Mouse (Mus musculus) limb, embryonic 13.5 days (tissue): ENCODE measurements at regions not wholly inside any gene's neighbourhood (a gene's known extent, or its start where the extent isn't known, plus 50 kb on each side); places are given as distances from the start of the nearest gene placed in this dataset.

Source experiments
- ATAC-seq: fragments of 200-750 bp; cut with Nextera tagmentation; 2 replicates; pipeline ENCODE4 v1.8.0; 2017; ENCODE audit warnings: low read depth, moderate number of reproducible peaks, moderate TSS enrichment; ENCODE audit not compliant: low FRiP score
- H3K27ac ChIP-seq: fragments of 300-500 bp; sonication (generic); 2 replicates; pipeline ENCODE4 v1.5.1; 2015; ENCODE audit warnings: inconsistent platforms, mild to moderate bottlenecking, moderate library complexity
- H3K27me3 ChIP-seq: fragments of 300-500 bp; sonication (generic); 2 replicates; pipeline ENCODE4 v1.6.1; 2015; ENCODE audit warnings: mild to moderate bottlenecking, inconsistent platforms
- H3K36me3 ChIP-seq: fragments of 300-500 bp; sonication (generic); 2 replicates; pipeline ENCODE4 v1.6.1; 2015; ENCODE audit warnings: inconsistent platforms, mild to moderate bottlenecking, moderate library complexity
- H3K4me1 ChIP-seq: fragments of 300-500 bp; sonication (generic); 2 replicates; pipeline ENCODE4 v1.6.1; 2015; ENCODE audit warnings: inconsistent platforms
- H3K4me2 ChIP-seq: fragments of 300-500 bp; sonication (generic); replicated peaks from 2 replicates; pipeline ENCODE4 v1.6.1; 2015; ENCODE audit warnings: inconsistent platforms, mild to moderate bottlenecking, moderate library complexity
- H3K4me3 ChIP-seq: fragments of 300-500 bp; sonication (generic); 2 replicates; pipeline ENCODE4 v1.5.1; 2015; ENCODE audit warnings: moderate library complexity, mild to moderate bottlenecking, inconsistent platforms
- H3K9ac ChIP-seq: fragments of 300-500 bp; sonication (generic); 2 replicates; pipeline ENCODE4 v1.6.1; 2015; ENCODE audit warnings: mild to moderate bottlenecking, inconsistent platforms
- H3K9me3 ChIP-seq: fragments of 300-500 bp; sonication (generic); 2 replicates; pipeline ENCODE4 v1.6.1; 2016; ENCODE audit warnings: inconsistent platforms
- WGBS: fragments of 180-500 bp; shearing (Covaris S2); methylation state at CpG from one replicate; pipeline ENCODE4 v1.1.7; 2015; 5-methylcytosine and 5-hydroxymethylcytosine counted together

DNA sequence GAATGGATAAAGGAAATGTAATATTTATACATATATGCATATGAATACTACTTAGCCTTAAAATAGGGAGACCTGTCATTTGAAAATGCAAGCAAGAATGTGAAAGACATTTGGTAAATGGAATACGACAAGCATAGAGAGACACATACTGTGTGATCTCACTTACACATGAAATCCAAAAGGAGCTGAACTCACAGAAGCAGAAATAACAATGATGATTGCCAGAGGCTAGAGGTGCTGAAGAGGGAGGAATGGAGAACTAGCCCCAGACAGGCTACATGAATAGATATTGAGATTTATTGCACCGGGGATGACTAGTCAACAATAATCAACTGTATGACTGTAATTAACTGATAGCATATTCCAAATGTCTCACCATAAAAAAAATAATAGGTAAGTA lies 336.6 kb upstream of the Acvr2a start:
- H3K27ac ChIP-seq = no peak overlapping the region
- ATAC-seq = no peak
- H3K27me3 ChIP-seq = no peaks in the 10 kb centered on the region
- no peaks in the 10 kb centered on the region for H3K36me3 ChIP-seq
- no peak overlapping the region for H3K4me3 ChIP-seq
- H3K4me1 ChIP-seq = peaks cover 16% of the 10 kb centered on the region
- 78% methylated on average over 2 of the region's 2 CpGs for WGBS
- H3K4me2 ChIP-seq = no peak overlapping the region
- H3K9me3 ChIP-seq = no peaks in the 10 kb centered on the region
- no peak overlapping the region for H3K9ac ChIP-seq

DNA sequence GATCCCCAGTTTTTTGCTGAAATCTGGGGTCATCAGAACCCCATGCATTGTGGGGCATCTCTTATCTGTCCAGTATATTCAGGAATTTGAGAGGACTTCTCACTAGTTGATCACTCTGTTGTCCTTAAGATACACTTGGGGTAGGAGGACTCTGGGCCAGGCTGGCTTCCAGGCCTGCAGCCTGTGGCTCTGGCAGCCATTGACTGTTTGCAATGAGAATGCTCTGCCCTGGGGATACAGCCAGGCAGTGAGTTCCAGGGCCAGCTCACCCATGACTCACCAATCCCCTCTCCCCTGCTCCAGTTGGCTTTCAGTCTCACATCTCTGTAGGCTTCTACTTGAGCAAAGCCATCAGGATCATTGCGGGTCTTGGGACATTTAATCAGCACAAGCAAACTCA lies 334.3 kb upstream of the Acvr2a start:
- 83% methylated on average over 1 of the region's 1 CpGs for WGBS
- H3K4me3 ChIP-seq = no peak overlapping the region
- ATAC-seq = no peak
- H3K4me1 ChIP-seq = peaks cover 16% of the 10 kb centered on the region
- no peaks in the 10 kb centered on the region for H3K27me3 ChIP-seq
- H3K27ac ChIP-seq = no peak overlapping the region
- H3K9ac ChIP-seq = no peak overlapping the region
- H3K9me3 ChIP-seq = no peaks in the 10 kb centered on the region
- no peaks in the 10 kb centered on the region for H3K36me3 ChIP-seq
- H3K4me2 ChIP-seq = no peak overlapping the region

DNA sequence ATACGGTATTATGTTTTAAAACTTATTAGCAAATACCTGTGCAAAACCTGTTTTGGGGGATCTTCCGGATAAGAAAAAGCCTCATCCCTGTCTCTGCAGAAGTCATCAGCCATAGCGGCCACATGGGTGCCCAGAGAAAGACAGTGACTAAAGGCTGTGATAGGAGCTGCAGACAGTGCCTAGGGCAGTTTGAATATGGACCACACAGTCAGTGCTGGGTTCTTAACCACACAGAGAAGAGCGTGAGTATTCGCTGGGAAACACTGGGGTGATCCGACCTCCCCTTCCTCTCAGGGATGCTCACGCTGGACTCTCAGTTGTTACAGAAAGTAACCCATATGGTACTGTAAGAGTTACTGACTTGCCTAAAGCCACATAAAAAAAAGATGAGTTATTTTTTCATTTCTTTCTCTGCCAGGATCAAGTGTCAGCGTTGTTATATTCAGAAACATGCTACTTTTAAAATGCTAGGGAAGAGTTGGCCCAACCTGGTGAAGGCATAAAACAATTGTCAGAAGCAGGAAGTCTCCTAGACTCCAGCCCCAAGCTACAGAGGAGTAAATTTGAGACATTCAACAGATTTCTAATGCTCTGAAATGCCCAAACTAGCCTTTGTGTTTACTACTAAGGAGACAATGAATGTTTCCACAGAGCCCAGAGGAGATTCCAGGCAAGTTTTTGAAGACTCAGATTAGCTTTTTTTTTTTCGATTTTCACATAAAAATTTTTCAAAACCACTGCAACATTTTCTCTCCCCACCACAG lies 333.3 kb upstream of the Acvr2a start:
- Histone ChIP-seq H3K27ac (peak overlapping the region; percentile 44; the same call in 1 of the 2 replicates), H3K9ac (no peak overlapping the region), H3K4me1 (peaks cover 16% of the 10 kb centered on the region), H3K4me3 (no peak overlapping the region), H3K4me2 (no peak overlapping the region), H3K9me3 (no peaks in the 10 kb centered on the region), H3K36me3 (no peaks in the 10 kb centered on the region), H3K27me3 (no peaks in the 10 kb centered on the region)
- WGBS = 63% methylated on average over 9 of the region's 9 CpGs
- ATAC-seq = 0 out of 2 replicates have a peak, but pooled peaks have one; percentile 59

DNA sequence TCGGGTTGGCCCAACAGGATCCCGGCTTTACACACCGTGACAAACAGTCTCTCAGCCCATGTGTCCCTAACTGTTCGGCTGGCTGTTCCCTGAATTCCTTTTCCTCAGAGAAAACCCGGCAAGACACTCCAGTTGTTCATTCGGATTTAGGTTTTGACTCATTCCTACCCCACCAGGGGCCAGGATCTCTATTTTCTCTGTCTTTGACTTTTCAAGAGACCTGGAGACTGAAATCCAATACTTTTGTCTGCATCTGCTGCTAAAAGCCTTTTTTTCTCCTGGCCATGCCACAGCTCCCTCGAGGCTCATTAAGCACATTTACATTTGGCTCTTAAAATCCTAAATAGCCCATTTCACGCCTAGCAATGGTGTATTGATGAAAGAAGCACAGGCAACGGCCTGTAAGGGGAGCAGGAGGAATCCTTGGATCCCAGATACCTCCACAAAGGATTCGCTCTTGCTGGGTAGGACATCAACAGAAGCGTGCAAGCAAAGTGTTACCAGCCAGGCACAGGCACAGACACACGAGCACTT lies 332.6 kb upstream of the Acvr2a start:
- WGBS = 20% methylated on average over 12 of the region's 12 CpGs
- Histone ChIP-seq H3K27ac (peak overlapping the region; percentile 44; the same call in 1 of the 2 replicates), H3K9ac (no peak overlapping the region), H3K4me3 (0 out of 2 replicates have a peak overlapping the region, but pooled peaks have one; percentile 3), H3K9me3 (no peaks in the 10 kb centered on the region), H3K4me1 (peaks cover 16% of the 10 kb centered on the region), H3K27me3 (no peaks in the 10 kb centered on the region), H3K36me3 (no peaks in the 10 kb centered on the region), H3K4me2 (peak overlapping the region; percentile 35)
- peak; percentile 89 for ATAC-seq

DNA sequence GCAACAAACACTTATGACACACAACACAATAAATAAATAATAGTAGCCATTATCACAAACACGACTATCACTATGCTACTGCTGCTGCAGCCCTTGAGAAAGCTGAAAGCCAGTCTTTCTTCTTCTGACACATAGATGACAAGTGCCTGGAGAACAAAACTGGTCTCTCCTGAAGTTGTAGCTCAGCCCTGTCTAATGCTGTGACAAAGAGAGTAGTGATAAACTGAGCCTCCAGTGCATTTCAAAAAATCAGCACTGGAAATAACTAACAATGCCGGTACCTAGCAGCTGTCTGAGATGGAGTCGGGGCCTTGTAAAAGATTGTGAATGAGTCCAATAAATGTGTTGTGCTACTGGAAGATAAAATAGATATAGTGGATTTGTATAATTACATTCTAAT lies 320.3 kb upstream of the Acvr2a start:
- Histone ChIP-seq H3K36me3 (no peaks in the 10 kb centered on the region), H3K4me1 (0 out of 2 replicates have a peak, but pooled peaks cover 3% of the 10 kb centered on the region), H3K27ac (no peak overlapping the region), H3K27me3 (no peaks in the 10 kb centered on the region), H3K4me3 (no peak overlapping the region), H3K4me2 (no peak overlapping the region), H3K9me3 (no peaks in the 10 kb centered on the region), H3K9ac (no peak overlapping the region)
- 38% methylated on average over 3 of the region's 3 CpGs for WGBS
- no peak for ATAC-seq

DNA sequence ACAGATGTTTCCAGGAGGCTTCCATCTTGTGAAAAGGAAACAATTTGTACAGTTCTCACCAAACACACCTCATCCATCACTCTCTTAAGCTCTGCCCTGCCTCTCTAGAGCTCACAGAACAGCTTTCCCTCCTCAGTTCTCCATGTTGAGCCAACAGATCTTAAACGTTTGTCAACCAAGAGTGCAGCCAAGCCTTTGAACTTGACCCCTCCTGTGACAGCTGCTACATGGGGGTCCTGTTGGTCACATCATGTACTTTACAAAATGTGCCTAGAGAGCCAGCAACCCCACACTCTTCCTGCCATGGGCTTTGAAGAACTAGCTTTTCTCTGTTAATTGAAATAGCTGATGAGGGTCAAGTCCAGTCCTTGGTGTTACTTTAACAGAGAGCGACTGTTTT lies 319.8 kb upstream of the Acvr2a start:
- Histone ChIP-seq H3K4me3 (no peak overlapping the region), H3K4me1 (0 out of 2 replicates have a peak, but pooled peaks cover 3% of the 10 kb centered on the region), H3K9me3 (no peaks in the 10 kb centered on the region), H3K27me3 (no peaks in the 10 kb centered on the region), H3K9ac (no peak overlapping the region), H3K27ac (no peak overlapping the region), H3K36me3 (no peaks in the 10 kb centered on the region), H3K4me2 (no peak overlapping the region)
- 20% methylated on average over 2 of the region's 2 CpGs for WGBS
- ATAC-seq = no peak

DNA sequence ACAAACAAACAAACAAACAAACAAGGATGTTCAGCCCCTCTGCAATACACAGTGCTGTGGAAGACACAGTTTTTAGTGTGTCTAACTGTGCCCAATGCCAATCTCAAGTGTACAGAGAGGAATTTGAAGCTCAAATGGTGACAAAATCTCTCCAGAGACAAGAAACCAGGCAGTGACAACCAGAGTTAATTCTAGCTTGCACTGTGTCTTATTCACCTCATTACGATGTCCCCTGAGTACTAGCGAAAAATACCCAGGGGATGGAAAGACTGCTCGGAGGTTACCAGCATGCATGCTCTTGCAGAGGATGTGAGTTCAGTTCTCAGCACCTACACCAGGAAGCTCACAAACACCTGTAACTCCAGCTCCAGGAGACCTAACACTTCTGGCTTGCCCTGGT lies 319.3 kb upstream of the Acvr2a start:
- H3K27ac ChIP-seq = no peak overlapping the region
- H3K4me3 ChIP-seq = no peak overlapping the region
- H3K9me3 ChIP-seq = no peaks in the 10 kb centered on the region
- H3K9ac ChIP-seq = no peak overlapping the region
- H3K27me3 ChIP-seq = no peaks in the 10 kb centered on the region
- H3K4me2 ChIP-seq = no peak overlapping the region
- 62% methylated on average over 3 of the region's 3 CpGs for WGBS
- 0 out of 2 replicates have a peak, but pooled peaks cover 3% of the 10 kb centered on the region for H3K4me1 ChIP-seq
- no peak for ATAC-seq
- no peaks in the 10 kb centered on the region for H3K36me3 ChIP-seq

DNA sequence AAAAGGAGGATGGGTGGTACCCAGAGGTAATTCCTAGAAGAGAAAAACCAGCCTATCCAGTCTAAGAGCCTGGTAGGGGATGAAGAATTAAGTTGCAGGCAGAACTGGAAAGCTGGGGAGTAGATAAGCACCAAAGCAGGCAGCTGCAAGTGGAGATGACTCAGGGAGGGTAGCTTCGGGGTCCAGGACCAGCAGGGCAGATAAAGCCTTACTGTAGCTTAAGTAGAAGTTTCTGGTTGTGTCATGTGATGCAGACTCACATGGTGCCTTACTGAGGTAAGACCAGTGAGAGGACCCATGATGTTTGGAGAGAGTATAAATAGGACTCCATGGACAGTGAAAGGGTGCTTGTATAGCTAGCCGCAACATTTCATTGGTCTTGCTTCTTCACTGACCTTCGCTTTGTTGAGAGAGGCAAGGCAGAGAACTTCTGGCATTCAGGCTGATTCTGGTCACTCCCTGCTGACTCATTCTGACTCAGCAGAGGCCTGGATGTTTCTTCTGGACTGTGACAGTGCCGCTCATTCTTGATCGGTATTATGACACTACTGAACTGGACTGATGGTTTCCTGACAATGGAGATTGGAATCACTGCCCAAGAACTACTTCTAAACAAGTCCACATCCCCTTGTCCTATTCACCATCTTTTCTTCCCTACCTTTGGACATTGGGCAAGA lies 315.7 kb upstream of the Acvr2a start:
- no peak overlapping the region for H3K4me3 ChIP-seq
- no peaks in the 10 kb centered on the region for H3K27me3 ChIP-seq
- peak; percentile 28; the same call in 1 of the 2 replicates for ATAC-seq
- H3K27ac ChIP-seq = no peak overlapping the region
- 0 out of 2 replicates have a peak, but pooled peaks cover 3% of the 10 kb centered on the region for H3K4me1 ChIP-seq
- no peaks in the 10 kb centered on the region for H3K9me3 ChIP-seq
- 96% methylated on average over 5 of the region's 5 CpGs for WGBS
- H3K4me2 ChIP-seq = no peak overlapping the region
- H3K36me3 ChIP-seq = no peaks in the 10 kb centered on the region
- no peak overlapping the region for H3K9ac ChIP-seq

DNA sequence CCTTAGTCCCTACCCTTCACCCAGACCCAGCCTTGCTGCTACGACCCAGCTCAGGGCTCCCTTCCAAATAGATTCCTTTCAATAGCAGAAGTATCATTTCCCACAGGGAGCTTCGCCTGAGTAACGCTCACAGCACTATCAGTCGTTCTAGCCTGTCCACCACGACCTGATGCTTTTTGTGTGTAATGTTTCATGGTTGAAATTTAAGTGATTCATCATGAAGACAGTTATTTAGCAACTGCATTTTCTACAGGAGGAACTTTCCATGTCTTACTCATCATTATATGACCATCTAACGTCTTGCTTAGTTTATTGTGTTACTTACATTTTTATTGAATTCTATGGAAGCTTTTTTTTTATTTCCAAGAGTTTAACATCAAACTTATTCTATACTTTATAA lies 314.5 kb upstream of the Acvr2a start:
- WGBS = 85% methylated on average over 6 of the region's 6 CpGs

DNA sequence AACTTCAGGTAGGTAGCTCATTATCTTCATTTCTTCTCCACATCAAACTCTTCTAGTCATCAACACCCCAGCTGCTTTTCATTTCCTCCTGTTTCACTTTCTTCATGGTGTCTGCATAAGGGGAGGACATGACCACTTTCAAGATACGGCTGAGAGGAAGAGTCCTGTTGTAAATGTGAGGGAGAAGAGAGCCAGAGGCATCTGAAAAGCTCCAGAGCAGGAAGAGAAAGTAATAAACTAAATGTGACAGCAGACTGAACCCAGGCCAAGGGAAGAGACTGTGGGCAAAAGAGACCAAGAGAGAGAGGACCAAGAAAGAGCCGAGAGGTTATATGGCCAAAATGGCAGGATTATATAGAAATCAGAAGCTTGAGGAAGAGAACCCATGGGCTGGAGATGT lies 312.5 kb upstream of the Acvr2a start:
- Histone ChIP-seq H3K4me2 (no peak overlapping the region), H3K9ac (no peak overlapping the region), H3K36me3 (no peaks in the 10 kb centered on the region), H3K4me3 (no peak overlapping the region), H3K9me3 (no peaks in the 10 kb centered on the region), H3K4me1 (no peaks in the 10 kb centered on the region), H3K27ac (no peak overlapping the region), H3K27me3 (no peaks in the 10 kb centered on the region)
- no peak for ATAC-seq
- 33% methylated on average over 2 of the region's 2 CpGs for WGBS

More for the DNA sequence above, 314.5 kb upstream of the Acvr2a start:
- no peaks in the 10 kb centered on the region for H3K36me3 ChIP-seq
- H3K9me3 ChIP-seq = no peaks in the 10 kb centered on the region
- no peaks in the 10 kb centered on the region for H3K27me3 ChIP-seq
- no peak for ATAC-seq
- no peak overlapping the region for H3K4me3 ChIP-seq
- no peaks in the 10 kb centered on the region for H3K4me1 ChIP-seq
- no peak overlapping the region for H3K4me2 ChIP-seq
- no peak overlapping the region for H3K9ac ChIP-seq
- no peak overlapping the region for H3K27ac ChIP-seq

DNA sequence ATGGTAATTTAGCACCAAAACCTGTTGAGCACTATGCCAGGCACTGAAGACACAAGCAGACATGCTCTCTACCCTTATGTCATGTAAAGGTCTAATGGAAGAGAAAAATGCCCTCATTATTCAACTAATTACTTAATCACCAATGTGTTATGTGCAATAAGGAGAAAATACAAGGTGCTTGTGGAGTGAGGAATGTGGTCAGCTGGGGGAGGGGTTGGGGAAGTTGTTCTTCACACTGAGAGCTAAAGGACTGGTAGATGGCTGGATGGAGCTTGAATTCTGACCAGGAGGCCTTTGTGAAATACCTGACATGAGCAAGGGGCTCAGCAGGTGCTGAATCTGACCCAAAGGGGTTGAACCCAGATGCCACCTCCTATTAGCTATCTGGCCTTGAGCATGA lies 300.1 kb upstream of the Acvr2a start:
- no peaks in the 10 kb centered on the region for H3K36me3 ChIP-seq
- H3K27me3 ChIP-seq = no peaks in the 10 kb centered on the region
- peak; percentile 51; the same call in 1 of the 2 replicates for ATAC-seq

DNA sequence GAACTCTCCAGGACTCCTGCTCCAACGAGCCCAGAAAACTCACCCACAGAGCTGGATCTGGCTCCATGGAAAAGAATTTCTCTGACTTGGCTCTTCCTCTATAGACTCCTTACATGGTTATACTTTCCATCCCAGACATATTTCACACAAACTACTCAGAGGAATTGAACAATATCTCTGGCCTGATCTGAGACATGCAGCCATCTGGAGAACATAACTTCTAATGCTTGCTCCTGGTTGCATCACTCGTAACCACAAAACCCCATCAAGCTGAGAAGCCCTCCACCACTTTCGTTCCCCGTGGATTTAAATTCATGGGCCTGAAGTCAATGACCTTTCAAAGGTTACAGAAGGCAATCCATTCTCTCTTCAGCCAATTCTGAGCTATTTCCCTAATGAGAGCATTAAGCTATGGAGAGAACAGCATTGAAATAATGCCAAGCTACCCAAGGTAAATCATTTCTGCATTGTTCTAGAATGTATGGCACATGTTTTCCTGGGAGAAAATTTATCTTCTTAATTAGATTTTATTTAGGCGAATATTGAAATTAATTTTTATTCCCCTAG lies 294.0 kb upstream of the Acvr2a start:
- H3K27ac ChIP-seq = no peak overlapping the region
- no peak overlapping the region for H3K9ac ChIP-seq

More for the DNA sequence above, 300.1 kb upstream of the Acvr2a start:
- Histone ChIP-seq H3K4me1 (peaks cover 6% of the 10 kb centered on the region; the same call in 1 of the 2 replicates), H3K4me2 (no peak overlapping the region), H3K9me3 (no peaks in the 10 kb centered on the region), H3K4me3 (no peak overlapping the region), H3K9ac (no peak overlapping the region), H3K27ac (no peak overlapping the region)

More for the DNA sequence above, 294.0 kb upstream of the Acvr2a start:
- no peaks in the 10 kb centered on the region for H3K27me3 ChIP-seq
- no peaks in the 10 kb centered on the region for H3K9me3 ChIP-seq
- H3K4me2 ChIP-seq = no peak overlapping the region
- no peak overlapping the region for H3K4me3 ChIP-seq
- H3K4me1 ChIP-seq = peaks cover 13% of the 10 kb centered on the region
- 38% methylated on average over 5 of the region's 5 CpGs for WGBS
- no peaks in the 10 kb centered on the region for H3K36me3 ChIP-seq
- ATAC-seq = peak; percentile 77
